Mouse (Mus musculus): Measurements from ENCODE around the gene Entpd2. TPM values are rescaled to one million over a fixed set of nuclear protein-coding genes. Genes with fewer than 3 reads are reported as not detected.
A peak's percentile ranks its signal among the peaks of the same experiment; 100 is the strongest.

Entpd2 gene
- 104 and 107 TPM in 2 replicates for polyA plus RNA-seq (2012; rRNA removed)

GRCm38 (mm10) chr2:25395721-25396596 lies at the start of gene Entpd2:
Entpd2 (plus strand) TSS chr2:25395874.
- peak; percentile 60 for DNase-seq (ENCODE audit: low spot score)

- no peak for DNase-seq (ENCODE audit: low spot score)
These were observed 47.5 kb upstream of the Entpd2 start for GRCm38 (mm10) chr2:25348162-25348561.

DNA sequence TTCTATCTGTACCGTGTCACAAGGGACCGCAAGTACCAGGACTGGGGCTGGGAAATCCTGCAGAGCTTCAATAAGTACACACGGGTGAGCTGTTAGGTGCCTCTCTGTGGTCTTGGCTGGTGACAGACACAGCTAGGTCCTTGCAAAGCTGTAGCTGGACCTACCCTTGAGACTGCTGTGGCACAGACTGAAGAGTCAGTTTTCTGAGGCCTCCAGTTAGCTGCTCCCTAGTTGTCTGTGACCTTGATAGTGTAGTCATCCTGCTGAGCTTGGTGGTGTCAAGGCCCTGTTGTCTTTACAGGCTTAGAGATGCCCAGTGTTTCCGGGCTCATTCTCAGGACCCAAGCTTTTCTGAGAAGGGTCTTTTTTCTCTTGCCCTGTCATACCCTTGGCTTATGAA lies 46.2 kb upstream of the Entpd2 start:
- DNase-seq (ENCODE audit: low spot score): no peak

- no peak for DNase-seq (ENCODE audit: low spot score)
These were observed 45.0 kb upstream of the Entpd2 start for GRCm38 (mm10) chr2:25350701-25351100.

GRCm38 (mm10) chr2:25354211-25354610 lies 41.5 kb upstream of the Entpd2 start:
- DNase-seq (ENCODE audit: low spot score): no peak

DNA sequence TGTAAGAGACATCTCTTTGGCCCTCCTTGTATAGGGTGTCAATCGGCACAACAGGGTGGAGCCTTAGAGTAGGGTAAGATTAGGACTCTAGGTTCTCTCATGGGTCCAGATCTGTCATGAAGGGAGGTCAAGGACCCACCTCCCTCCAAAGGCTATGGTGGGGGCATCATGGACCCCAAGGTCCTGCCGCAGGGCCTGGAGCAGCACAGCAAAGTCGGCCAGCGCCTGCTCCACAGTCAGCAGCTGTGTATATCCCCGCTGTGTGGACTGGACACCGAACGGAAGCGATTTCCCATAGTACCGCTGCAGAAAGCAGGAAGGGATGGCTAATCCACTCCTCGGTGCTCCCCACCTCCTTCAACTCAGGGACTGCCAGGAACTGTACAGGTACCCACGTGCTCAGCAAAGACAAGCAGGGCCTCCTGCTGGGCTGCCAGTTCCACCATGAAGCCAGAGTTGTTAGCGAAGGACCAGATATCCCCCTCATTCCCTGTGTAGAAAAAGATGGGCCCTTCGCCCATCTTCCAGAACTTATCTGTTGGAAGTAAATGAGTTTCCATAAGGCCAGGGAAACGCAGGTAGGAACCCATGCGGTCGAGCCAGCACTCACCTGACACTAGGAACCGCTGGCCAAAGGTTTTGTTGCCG lies 40.1 kb upstream of the Entpd2 start:
- no peak for DNase-seq (ENCODE audit: low spot score)

DNA sequence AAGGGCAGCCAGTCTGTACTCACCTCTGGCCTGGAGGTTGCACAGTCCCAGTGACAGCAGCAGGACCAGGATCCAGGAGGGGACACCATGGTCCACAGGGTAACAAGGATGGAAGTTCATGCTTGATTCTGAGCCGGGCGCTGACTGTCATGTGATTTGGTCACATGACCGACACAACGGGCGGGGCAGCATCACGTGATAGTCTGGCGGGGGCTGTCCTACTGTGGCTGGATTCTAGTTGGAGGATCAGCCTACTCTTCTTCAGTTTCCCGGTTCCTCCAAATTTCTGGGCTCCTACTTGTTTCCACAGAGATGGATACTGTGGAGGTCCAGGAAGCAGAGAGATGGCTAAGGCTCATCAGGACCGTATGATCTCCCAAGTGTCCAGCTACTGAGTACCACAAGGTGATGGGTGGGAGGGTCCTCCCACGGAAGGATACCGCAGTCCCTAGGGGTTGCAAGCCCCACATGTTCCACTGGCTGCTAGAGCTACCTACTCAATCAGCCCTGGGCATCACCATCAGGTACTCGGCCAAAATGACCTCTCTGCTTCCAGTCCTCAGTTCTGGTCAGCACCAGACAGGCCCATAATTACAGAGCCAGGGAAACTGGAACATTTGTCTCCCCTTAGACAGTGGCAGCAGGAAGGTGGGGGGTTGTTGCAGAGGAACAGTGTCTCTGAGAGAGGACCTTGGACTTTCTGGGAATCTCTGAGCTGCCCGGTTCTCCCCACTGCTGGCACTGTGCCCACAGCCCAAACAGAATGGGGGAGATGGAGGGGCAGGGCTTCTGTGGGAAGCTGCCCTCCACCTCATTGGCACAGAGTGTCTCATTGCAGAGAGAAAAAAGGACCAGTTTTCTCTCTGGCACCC lies 39.2 kb upstream of the Entpd2 start, which contains the start of gene Dpp7:
Dpp7 (minus strand) TSS at position 152 of the 872 bp plus-strand sequence.
- no peak for DNase-seq (ENCODE audit: low spot score)

GRCm38 (mm10) chr2:25359848-25360247 lies 35.8 kb upstream of the Entpd2 start:
- DNase-seq (ENCODE audit: low spot score): no peak

DNA sequence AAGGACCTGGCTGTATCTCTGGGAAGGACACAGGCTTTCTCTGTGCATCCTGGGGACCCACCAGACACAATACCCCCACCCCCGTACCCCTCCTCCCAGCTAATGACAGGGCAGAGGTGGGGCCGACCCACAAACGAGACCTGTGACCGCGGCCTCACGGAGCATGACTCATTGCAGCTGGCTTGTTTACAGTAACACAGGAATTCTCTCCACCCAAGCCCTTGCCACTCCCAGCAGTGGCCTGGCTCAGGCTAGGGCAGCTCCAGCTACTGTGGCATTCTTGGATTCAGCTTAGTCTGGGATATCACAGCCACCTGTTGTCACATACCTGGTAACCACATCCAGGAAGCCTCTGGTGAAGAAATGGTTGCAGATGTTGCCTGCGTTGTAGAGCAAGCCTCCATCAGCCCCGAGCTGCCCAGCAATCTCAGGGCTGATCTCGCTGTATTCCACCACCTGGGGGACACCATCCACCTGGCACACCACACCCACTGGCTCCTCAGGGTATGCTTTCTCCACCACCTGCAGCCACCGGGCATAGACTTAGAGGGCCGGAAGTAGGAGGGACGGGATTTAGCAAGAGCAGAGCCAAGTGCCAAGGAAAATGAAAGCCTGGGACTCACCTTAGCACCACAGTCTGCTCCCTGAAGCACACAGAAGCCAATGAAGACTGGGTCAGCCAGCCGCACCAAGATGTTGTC lies 32.0 kb upstream of the Entpd2 start:
- DNase-seq (ENCODE audit: low spot score): no peak

DNA sequence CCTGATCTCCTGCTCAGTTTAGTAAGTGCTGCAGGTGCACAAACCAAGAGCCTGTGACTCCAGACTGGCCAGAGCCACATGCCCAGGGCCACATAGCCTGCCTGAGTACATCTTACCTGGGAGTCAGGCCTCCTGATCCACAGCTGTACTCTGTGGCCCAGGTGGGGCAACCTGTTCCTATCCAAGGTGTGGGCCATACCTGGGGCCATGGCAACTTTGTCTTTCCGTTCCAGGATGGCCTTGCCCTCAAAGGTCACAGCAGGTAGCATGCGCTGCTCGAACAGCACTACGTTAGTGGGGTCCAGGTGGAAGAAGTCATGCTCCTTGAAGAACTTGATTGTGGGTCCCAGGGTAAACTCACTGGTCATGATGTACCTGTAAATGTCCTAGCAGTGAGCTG lies 31.4 kb upstream of the Entpd2 start:
- no peak for DNase-seq (ENCODE audit: low spot score)

- no peak for DNase-seq (ENCODE audit: low spot score)
These were observed 30.9 kb upstream of the Entpd2 start for GRCm38 (mm10) chr2:25364761-25365090.

DNA sequence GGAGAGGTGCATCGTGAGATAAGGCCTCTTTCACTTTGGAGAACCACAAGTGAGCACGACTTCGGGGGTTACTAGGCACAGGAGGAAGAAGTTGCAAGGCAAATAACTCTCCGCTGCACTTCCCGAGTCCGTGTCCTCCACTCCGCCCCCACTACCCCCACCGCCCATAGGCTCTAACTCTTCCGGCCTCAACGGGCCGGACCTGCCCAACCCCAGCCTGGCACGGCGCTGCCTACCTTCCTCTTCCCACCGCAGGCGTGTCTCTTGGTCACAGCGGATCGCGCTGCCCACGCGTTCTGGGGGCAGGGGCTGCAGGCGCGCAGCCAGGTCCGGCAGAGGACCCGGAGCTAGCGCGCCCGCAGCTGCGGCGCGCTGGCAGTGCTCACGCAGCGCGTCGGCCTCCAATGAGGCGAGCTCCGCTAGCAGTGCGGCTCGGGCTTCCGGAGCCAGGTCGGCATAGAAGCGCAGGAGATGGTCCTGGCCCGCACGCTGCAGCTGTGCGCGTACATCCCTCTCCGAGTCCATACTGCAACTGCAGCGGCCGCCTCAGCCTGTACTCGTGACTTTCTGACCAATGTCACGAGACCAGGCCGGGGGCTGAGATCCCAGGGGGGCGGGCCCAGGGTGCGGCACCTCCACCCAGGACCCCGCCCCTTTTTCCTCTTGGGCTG lies 30.4 kb upstream of the Entpd2 start, which contains the start of gene Uap1l1:
Uap1l1 (minus strand) TSS at position 592 of the 671 bp plus-strand sequence.
- peak; percentile 60 for DNase-seq (ENCODE audit: low spot score)

- DNase-seq (ENCODE audit: low spot score): no peak
These were observed 25.7 kb upstream of the Entpd2 start for GRCm38 (mm10) chr2:25369996-25370395.

DNA sequence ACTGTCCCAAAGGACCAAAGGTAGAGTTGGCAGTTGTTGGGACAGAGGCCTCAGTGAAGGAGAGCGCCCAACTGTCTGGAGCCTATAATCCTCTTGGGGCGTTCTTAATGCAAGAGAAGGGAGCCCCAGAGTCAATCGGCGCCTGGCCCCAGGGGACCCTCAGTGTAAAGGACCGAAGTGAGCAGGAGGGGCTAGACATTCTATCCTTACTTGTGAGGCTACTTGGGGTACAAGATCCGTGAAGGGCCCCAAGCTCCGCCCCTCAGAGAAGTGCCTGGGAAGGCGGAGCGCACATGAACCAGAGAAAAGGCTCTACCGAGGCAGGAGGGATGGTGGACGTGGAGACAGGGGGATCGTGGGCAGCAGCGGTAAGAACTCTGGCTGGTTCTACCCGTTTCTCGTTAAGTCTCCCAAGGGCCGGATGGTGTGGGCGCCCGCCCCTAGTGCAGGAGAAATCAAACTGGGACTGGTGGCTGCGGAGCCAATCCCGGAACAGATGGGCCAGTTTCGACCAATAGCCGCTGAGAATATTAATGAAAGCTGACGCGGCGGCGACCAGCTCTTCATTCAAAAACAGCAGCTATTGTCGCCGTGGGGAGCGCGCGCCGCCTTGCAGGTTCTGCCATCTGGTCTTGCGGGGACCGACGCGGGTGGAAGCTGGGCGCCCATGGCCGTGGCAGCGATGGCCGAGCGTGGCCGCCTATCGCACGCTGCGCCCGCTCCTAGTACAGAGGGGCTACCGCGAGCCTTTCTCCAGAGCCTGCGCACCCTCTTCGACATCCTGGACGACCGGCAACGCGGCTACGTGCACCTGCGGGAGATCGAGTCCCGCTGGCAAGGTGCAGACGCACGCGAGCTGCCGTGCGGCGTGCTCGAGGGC lies 23.7 kb upstream of the Entpd2 start, which contains the start of gene Sapcd2:
Sapcd2 (plus strand) TSS at position 558 of the 880 bp plus-strand sequence.
- peak; percentile 61 for DNase-seq (ENCODE audit: low spot score)

DNA sequence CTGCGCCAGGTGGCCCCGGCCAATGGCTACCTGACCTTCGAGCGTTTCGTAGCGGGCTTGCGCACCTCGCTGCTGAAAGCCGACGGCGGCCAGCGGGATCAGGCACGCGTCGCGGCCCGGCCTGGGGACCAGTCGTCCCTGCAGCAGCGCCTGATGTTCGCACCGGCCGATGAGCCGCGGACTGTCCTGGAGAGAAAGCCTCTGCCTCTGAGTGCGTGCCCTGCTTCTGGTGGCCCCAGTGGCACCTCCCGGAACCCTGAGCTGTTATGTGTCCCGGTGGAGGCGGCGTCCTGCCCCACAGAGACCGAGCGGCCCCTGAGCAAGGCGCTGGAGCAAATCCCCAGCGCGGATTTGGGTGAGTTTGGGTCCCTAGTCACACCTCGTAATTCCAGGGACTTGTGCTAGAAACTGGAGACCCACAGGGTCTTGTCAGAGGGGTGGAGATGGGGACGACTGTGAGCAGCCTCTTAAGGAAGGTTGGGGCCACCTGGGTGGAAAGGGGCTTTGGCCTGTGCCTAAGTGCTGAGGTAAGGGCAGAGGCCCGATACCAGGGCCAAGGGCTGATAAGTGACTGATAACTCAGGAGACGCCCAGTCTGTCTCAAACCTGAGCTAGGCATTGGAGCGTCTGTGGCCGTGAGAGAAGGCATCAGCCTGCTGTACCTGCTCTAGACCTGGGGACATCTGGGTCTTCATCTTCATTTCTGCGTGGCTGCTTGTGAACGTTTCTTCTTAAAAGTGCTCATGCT lies 22.9 kb upstream of the Entpd2 start:
- no peak for DNase-seq (ENCODE audit: low spot score)

DNA sequence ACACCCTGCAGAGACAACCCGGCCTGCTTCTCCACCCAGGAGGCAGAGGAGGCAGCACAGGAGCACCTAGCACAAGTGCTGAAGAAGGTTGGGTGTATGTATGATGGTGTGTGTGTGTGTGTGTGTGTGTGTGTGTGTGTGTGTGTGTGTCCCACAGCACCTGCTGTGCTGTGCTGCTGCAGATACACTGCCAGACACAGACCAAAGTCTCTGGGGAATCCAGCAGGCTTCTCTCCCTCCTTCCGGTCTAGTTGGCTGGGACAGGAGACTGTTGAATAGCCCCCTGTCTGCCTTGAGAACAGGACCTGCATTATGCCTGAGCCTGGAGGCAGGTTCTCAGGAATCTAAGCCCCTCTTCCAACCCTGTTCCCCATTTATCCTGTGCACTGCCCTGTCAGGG lies 22.2 kb upstream of the Entpd2 start:
- no peak for DNase-seq (ENCODE audit: low spot score)

DNA sequence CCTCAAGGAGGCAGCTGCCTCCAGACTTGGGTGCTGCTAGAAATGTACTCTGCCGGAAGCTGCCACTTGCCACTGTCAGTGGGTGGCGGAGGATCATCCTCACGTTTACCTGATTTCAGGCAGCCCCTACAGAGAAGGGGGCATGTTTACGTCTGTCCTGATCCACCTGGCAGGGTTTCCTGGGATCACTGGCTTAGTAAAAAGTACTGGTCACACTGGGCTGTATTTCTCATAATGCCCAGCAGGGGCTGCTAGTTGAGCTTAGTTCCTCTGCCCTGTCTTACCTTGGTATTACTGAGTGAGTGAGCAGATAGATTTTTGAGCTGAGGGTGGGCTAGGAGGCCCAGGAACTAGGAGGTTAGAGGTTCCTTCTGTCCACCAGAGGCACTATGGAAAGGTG lies 19.1 kb upstream of the Entpd2 start:
- DNase-seq (ENCODE audit: low spot score): no peak

GRCm38 (mm10) chr2:25384492-25384891 lies 11.2 kb upstream of the Entpd2 start:
- no peak for DNase-seq (ENCODE audit: low spot score)

DNA sequence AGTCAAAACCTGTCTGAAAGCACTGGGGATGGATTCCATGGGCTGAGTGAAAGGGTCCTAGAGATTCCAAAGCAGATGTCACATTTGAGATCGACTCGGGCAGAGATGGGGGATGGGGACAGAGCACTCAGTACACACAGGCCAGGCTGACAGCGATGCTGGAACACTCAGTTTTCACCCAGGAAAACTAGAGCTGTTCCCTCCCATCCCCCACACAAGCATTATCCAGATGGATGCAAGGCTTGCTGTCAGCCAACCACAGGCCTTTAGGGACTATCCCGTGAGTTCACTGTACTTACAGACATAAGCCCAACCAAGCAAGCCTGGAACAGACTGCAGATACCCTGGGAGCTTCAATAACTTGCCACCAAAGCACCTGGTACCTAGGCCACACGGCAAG lies 4.4 kb upstream of the Entpd2 start:
- no peak for DNase-seq (ENCODE audit: low spot score)
